In genomic region chr2:135092588-135093162, GRCm38 (mm10) we compare ENCODE assay signal across 22 mouse cellular contexts.
DNase-seq lines count a peak whose midpoint lies in the region; ATAC-seq and TF ChIP-seq lines count a peak whose summit lies in the region.
"Had no signal": no experiment of that assay in that cellular context is flagged by ENCODE, and none has a peak within 500 bp of the region (broad histone marks: within the 10 kb centered on the region; RNA-seq: fewer than 3 reads in every experiment).

No protein-coding gene starts in this region.

- H3K27ac ChIP-seq in lung, embryonic 15.5 days = peak overlapping the region; percentile 34
- 0 out of 2 replicates have a peak overlapping the region, but pooled peaks have one; percentile 35 for H3K27ac ChIP-seq in cortical plate, adult 2 months (ENCODE audit: insufficient read depth, low read length)
- peak overlapping the region; percentile 70 for H3K27ac ChIP-seq in stomach, embryonic 16.5 days (ENCODE audit: low read length)
- no peak overlapping the region for H3K27ac ChIP-seq in forebrain, embryonic 11.5 days (ENCODE audit: low read depth, low read length)
- H3K27ac ChIP-seq: embryonic facial prominence, embryonic 12.5 days; forebrain, embryonic 10.5 days; heart, adult 2 months; hindbrain, postnatal 0 days; kidney, postnatal 0 days; liver, embryonic 14.5 days; midbrain, embryonic 15.5 days; neural tube, embryonic 15.5 days had no signal

- no peak for TF ChIP-seq POLR2A in cortical plate, adult 2 months (IDR thresholded peaks at IDR 0.05; ENCODE audit: extremely low read depth, insufficient read depth, low read length)

- H3K27me3 ChIP-seq in lung, embryonic 15.5 days = no peaks in the 10 kb centered on the region
- H3K27me3 ChIP-seq in stomach, embryonic 16.5 days (ENCODE audit: control insufficient read depth, insufficient read depth, low read length) = no peaks in the 10 kb centered on the region
- H3K27me3 ChIP-seq in forebrain, embryonic 11.5 days (ENCODE audit: control insufficient read depth, insufficient read depth, low read length) = no peaks in the 10 kb centered on the region
- H3K27me3 ChIP-seq: embryonic facial prominence, embryonic 12.5 days; midbrain, embryonic 15.5 days; neural tube, embryonic 15.5 days had no signal

- no peak overlapping the region for H3K4me2 ChIP-seq in lung, embryonic 15.5 days
- H3K4me2 ChIP-seq in stomach, embryonic 16.5 days (ENCODE audit: low read depth, low read length) = no peak overlapping the region
- H3K4me2 ChIP-seq in forebrain, embryonic 11.5 days (ENCODE audit: low read depth, low read length, severe bottlenecking) = no peak overlapping the region
- H3K4me2 ChIP-seq: embryonic facial prominence, embryonic 12.5 days; midbrain, embryonic 15.5 days; neural tube, embryonic 15.5 days had no signal

- H3K9me3 ChIP-seq in lung, embryonic 15.5 days = no peaks in the 10 kb centered on the region
- no peaks in the 10 kb centered on the region for H3K9me3 ChIP-seq in stomach, embryonic 16.5 days (replicated peaks; ENCODE audit: control insufficient read depth, low read length)
- no peaks in the 10 kb centered on the region for H3K9me3 ChIP-seq in forebrain, embryonic 11.5 days (ENCODE audit: control insufficient read depth, low read length)
- H3K9me3 ChIP-seq: embryonic facial prominence, embryonic 12.5 days; forebrain, embryonic 10.5 days; midbrain, embryonic 15.5 days; neural tube, embryonic 15.5 days had no signal

- no peak for DNase-seq in lung, postnatal 4 days
- DNase-seq in NIH3T3 (ENCODE audit: low read depth) = peak; percentile 53
- DNase-seq in gastrocnemius, postnatal 25 days = no peak
- DNase-seq in forebrain, embryonic 11.5 days (ENCODE audit: low spot score) = no peak
- DNase-seq: adrenal gland, postnatal 25 days; cerebellum, adult 2 months; gastrocnemius, postnatal 14 days; heart, adult 2 months; right cerebral cortex, postnatal 14 days; thymus, postnatal 25 days had no signal

- H3K4me1 ChIP-seq in lung, embryonic 15.5 days = 0 out of 2 replicates have a peak, but pooled peaks cover 5% of the 10 kb centered on the region
- H3K4me1 ChIP-seq in cortical plate, adult 2 months (ENCODE audit: control insufficient read depth, insufficient read depth, low read length) = peaks cover 8% of the 10 kb centered on the region
- H3K4me1 ChIP-seq in stomach, embryonic 16.5 days (ENCODE audit: control insufficient read depth, insufficient read depth, low read length) = 0 out of 2 replicates have a peak, but pooled peaks cover 3% of the 10 kb centered on the region
- no peaks in the 10 kb centered on the region for H3K4me1 ChIP-seq in forebrain, embryonic 11.5 days (replicated peaks; ENCODE audit: control insufficient read depth, insufficient read depth, low read length)
- H3K4me1 ChIP-seq: embryonic facial prominence, embryonic 12.5 days; midbrain, embryonic 15.5 days; neural tube, embryonic 15.5 days had no signal

- H3K4me3 ChIP-seq in lung, embryonic 15.5 days = no peak overlapping the region
- no peak overlapping the region for H3K4me3 ChIP-seq in cortical plate, adult 2 months (ENCODE audit: insufficient read depth, low read length)
- H3K4me3 ChIP-seq in stomach, embryonic 16.5 days (replicated peaks; ENCODE audit: low read length) = no peak overlapping the region
- no peak overlapping the region for H3K4me3 ChIP-seq in forebrain, embryonic 11.5 days (ENCODE audit: low read depth, low read length)
- H3K4me3 ChIP-seq: embryonic facial prominence, embryonic 12.5 days; forebrain, embryonic 10.5 days; heart, adult 2 months; midbrain, embryonic 15.5 days; neural tube, embryonic 15.5 days had no signal

- 56% methylated on average over 5 of the region's 5 CpGs for whole genome bisulfite sequencing in lung, embryonic 15.5 days
- 58% methylated on average over 5 of the region's 5 CpGs for WGBS in stomach, embryonic 16.5 days
- 77% methylated on average over 5 of the region's 5 CpGs for WGBS in forebrain, embryonic 11.5 days

- H3K9ac ChIP-seq in lung, embryonic 15.5 days = no peak overlapping the region
- no peak overlapping the region for H3K9ac ChIP-seq in stomach, embryonic 16.5 days (ENCODE audit: low read length)
- H3K9ac ChIP-seq in forebrain, embryonic 11.5 days (ENCODE audit: low read length) = no peak overlapping the region
- H3K9ac ChIP-seq: embryonic facial prominence, embryonic 12.5 days; liver, embryonic 14.5 days; midbrain, embryonic 15.5 days; neural tube, embryonic 15.5 days had no signal

- no peak; the same call in 1 of the 2 replicates for ATAC-seq in lung, embryonic 15.5 days (ENCODE audit: borderline replicate concordance, extremely low read depth, low FRiP score, low TSS enrichment)
- ATAC-seq in stomach, embryonic 16.5 days (ENCODE audit: insufficient read depth, low FRiP score) = peak; percentile 80; the same call in 1 of the 2 replicates
- no peak for ATAC-seq in forebrain, embryonic 11.5 days (replicated peaks; ENCODE audit: low FRiP score)
- ATAC-seq: activated CD4-positive, CD25-positive, alpha-beta regulatory T cell, adult 4 months; hindbrain, postnatal 0 days; intestine, postnatal 0 days; midbrain, embryonic 15.5 days had no signal

- no peak for TF ChIP-seq CTCF in cortical plate, adult 2 months (IDR thresholded peaks at IDR 0.05; ENCODE audit: extremely low read depth, insufficient read depth, low read length)

- no peaks in the 10 kb centered on the region for H3K36me3 ChIP-seq in lung, embryonic 15.5 days
- no peaks in the 10 kb centered on the region for H3K36me3 ChIP-seq in stomach, embryonic 16.5 days (ENCODE audit: control insufficient read depth, insufficient read depth, low read length)
- H3K36me3 ChIP-seq in forebrain, embryonic 11.5 days (ENCODE audit: control insufficient read depth, insufficient read depth, low read length) = no peaks in the 10 kb centered on the region
- H3K36me3 ChIP-seq: embryonic facial prominence, embryonic 12.5 days; forebrain, embryonic 10.5 days; midbrain, embryonic 15.5 days; neural tube, embryonic 15.5 days had no signal
